Mouse (Mus musculus): ENCODE data around the gene Prune1. TPM values are rescaled to one million over a fixed set of nuclear protein-coding genes. Genes with fewer than 3 reads are reported as not detected.

Gene Prune1
- total and polyA plus RNA-seq, 3 experiments, result 28.5 to 51.8 TPM; not detected in 1

DNA sequence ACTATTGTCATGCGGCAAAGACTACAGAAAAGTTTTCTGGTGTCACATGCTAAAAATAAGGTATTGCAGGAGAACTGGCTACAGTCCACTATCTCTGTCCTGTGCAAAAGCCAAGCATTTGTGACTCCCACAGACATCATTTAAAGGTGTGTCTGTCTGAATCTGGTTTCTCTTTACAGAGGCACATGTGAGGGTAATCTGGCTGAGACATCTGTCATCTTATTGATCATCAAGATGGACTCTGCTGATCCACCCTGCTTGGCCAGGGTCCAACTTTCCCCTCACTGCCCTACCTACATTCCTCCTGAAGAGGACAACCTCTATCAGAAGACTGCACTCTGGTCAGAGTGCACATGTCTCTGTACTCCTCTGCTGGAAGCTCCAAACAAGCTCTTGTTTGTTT is 4.7 kb downstream of the Prune1 start:
- TF ChIP-seq TAL1 (IDR thresholded peaks at IDR 0.05; ENCODE audit: low read length) (peak; percentile 52; the same call in 1 of the 2 replicates), GATA1 (IDR thresholded peaks at IDR 0.05; ENCODE audit: low read depth, low read length) (peak; percentile 80), KAT2A (conservative IDR thresholded peaks at IDR 0.05; ENCODE audit: low read depth, low read length) (no peak)
- peaks cover 35 to 54% of the 10 kb centered on the region in 2 experiments for H3K4me1 ChIP-seq (ENCODE audit: control insufficient read depth in 1 of 2, insufficient read depth in 2 of 2, low read length in 2 of 2)

DNA sequence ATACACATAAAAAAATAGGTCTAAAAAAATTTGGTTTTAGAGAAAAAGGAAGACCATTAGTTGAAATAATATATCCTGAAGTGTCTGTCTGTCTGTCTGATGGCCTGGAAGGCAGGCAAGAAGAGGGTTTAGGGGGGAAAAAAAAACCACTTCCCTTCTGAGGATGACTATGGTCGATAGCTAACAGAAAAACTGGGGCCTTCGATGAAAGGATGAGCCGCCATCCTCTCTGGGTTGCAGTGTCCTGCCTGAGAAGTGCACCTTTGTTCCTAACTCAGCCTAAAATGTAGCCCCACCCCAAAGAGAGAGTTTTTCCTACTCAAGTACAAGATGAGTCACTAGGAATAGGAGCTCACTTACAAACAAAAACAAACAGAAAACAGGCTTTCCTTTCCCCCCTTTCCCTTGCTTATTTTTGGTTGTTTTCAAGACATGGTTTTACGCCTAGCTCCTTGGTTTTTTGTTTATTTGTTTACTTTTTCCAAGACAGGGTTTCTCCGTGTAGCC is 5.4 kb downstream of the Prune1 start:
- no peaks in the 10 kb centered on the region for H3K9me3 ChIP-seq (replicated peaks; ENCODE audit: insufficient read depth, low read length)
- TF ChIP-seq TBP (IDR thresholded peaks at IDR 0.05; ENCODE audit: low read depth, low read length) (peak; percentile 42), NRF1 (IDR thresholded peaks at IDR 0.05; ENCODE audit: insufficient read depth, low read depth, low read length, poor library complexity, severe bottlenecking) (no peak), MXI1 (IDR thresholded peaks at IDR 0.05; ENCODE audit: low read depth, low read length) (no peak), POLR2A (IDR thresholded peaks at IDR 0.05; ENCODE audit: control insufficient read depth in 1 of 2, insufficient read depth in 1 of 2, low read depth in 1 of 2, low read length in 2 of 2, poor library complexity in 1 of 2) (no peak), ZNF384 (IDR thresholded peaks at IDR 0.05; ENCODE audit: low read depth, low read length) (no peak), GABPA (IDR thresholded peaks at IDR 0.05; ENCODE audit: low read depth, low read length) (no peak), POLR2AphosphoS2 (IDR thresholded peaks at IDR 0.05; ENCODE audit: low read length) (no peak)
- H3K4me3 ChIP-seq (ENCODE audit: control insufficient read depth in 1 of 2, insufficient read depth in 1 of 2, low read depth in 2 of 2, low read length in 2 of 2), result no peak overlapping the region
- peak; percentile 80 for DNase-seq (ENCODE audit: low read depth, low spot score)
- peaks cover 35 to 54% of the 10 kb centered on the region in 2 experiments for H3K4me1 ChIP-seq (ENCODE audit: control insufficient read depth in 1 of 2, insufficient read depth in 2 of 2, low read length in 2 of 2)
- peak overlapping the region; percentile 32; the same call in 1 of the 2 replicates for H3K9ac ChIP-seq (ENCODE audit: control insufficient read depth, low read depth, low read length, poor library complexity, severe bottlenecking)
- H3K36me3 ChIP-seq (ENCODE audit: control insufficient read depth in 1 of 2, insufficient read depth in 2 of 2, low read length in 2 of 2), result peaks cover 1 to 46% of the 10 kb centered on the region in 2 experiments; a peak in 3 of 4 replicates
- no peaks in the 10 kb centered on the region for H3K27me3 ChIP-seq (ENCODE audit: control insufficient read depth in 1 of 2, insufficient read depth in 2 of 2, low read length in 2 of 2)
- peak overlapping the region; percentile 41 for H3K27ac ChIP-seq (ENCODE audit: control insufficient read depth, low read depth, low read length)
- peaks cover 21% of the 10 kb centered on the region for H3K79me2 ChIP-seq (ENCODE audit: control insufficient read depth, insufficient read depth, low read length, poor library complexity)

More for the DNA sequence above, 4.7 kb downstream of the Prune1 start:
- H3K4me3 ChIP-seq (ENCODE audit: control insufficient read depth in 1 of 2, insufficient read depth in 1 of 2, low read depth in 2 of 2, low read length in 2 of 2), result no peak overlapping the region
- H3K9me3 ChIP-seq (replicated peaks; ENCODE audit: insufficient read depth, low read length), result no peaks in the 10 kb centered on the region
- H3K79me2 ChIP-seq (ENCODE audit: control insufficient read depth, insufficient read depth, low read length, poor library complexity), result peaks cover 21% of the 10 kb centered on the region
- no peak overlapping the region for H3K9ac ChIP-seq (ENCODE audit: control insufficient read depth, low read depth, low read length, poor library complexity, severe bottlenecking)
- peak overlapping the region; percentile 41 for H3K27ac ChIP-seq (ENCODE audit: control insufficient read depth, low read depth, low read length)
- H3K27me3 ChIP-seq (ENCODE audit: control insufficient read depth in 1 of 2, insufficient read depth in 2 of 2, low read length in 2 of 2), result no peaks in the 10 kb centered on the region
- peak; percentile 68 for DNase-seq (ENCODE audit: low read depth, low spot score)
- H3K36me3 ChIP-seq (ENCODE audit: control insufficient read depth in 1 of 2, insufficient read depth in 2 of 2, low read length in 2 of 2), result peaks cover 1 to 46% of the 10 kb centered on the region in 2 experiments; a peak in 3 of 4 replicates

DNA sequence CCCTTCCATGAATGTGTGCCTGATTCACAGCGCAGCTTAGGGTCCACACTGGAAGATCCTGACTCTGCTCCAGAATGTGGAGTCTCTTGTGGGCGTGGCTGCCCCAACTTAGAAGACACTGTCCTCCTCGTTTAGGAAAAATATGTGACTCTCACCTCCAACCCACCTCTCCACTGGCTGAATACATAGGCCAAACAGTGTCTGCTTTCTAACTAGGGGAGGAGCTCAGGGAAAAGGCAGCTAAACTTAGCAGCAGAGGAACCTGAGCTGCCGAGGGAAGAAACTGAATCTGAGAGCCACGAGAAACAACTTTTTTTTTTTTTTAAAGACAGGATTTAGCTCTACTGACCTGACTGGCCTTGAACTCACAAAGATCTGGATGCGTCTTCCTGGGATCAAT is 6.7 kb downstream of the Prune1 start:
- no peak overlapping the region for H3K27ac ChIP-seq (ENCODE audit: control insufficient read depth, low read depth, low read length)
- no peak overlapping the region for H3K4me3 ChIP-seq (ENCODE audit: control insufficient read depth in 1 of 2, insufficient read depth in 1 of 2, low read depth in 2 of 2, low read length in 2 of 2)
- TF ChIP-seq GABPA (IDR thresholded peaks at IDR 0.05; ENCODE audit: low read depth, low read length) (no peak), TCF12 (IDR thresholded peaks at IDR 0.05; ENCODE audit: low read depth, low read length) (no peak), ETS1 (IDR thresholded peaks at IDR 0.05; ENCODE audit: low read depth, low read length) (no peak), JUND (IDR thresholded peaks at IDR 0.05; ENCODE audit: low read depth, low read length) (no peak), ZMIZ1 (IDR thresholded peaks at IDR 0.05; ENCODE audit: low read depth, low read length) (no peak), ELF1 (IDR thresholded peaks at IDR 0.05; ENCODE audit: low read depth, low read length) (no peak), E2F4 (IDR thresholded peaks at IDR 0.05; ENCODE audit: borderline replicate concordance, low read depth, low read length) (no peak), MYC (IDR thresholded peaks at IDR 0.05; ENCODE audit: low read depth, low read length) (no peak), POLR2AphosphoS5 (IDR thresholded peaks at IDR 0.05; ENCODE audit: borderline replicate concordance, low read depth, low read length) (no peak), ZNF384 (IDR thresholded peaks at IDR 0.05; ENCODE audit: low read depth, low read length) (no peak), EP300 (IDR thresholded peaks at IDR 0.05; ENCODE audit: low read depth in 1 of 2, low read length in 2 of 2) (no peak), POLR2AphosphoS2 (IDR thresholded peaks at IDR 0.05; ENCODE audit: low read length) (no peak), GATA1 (IDR thresholded peaks at IDR 0.05; ENCODE audit: low read depth, low read length) (no peak), MAFK (IDR thresholded peaks at IDR 0.05; ENCODE audit: borderline replicate concordance, low read depth, low read length) (no peak), MAZ (IDR thresholded peaks at IDR 0.05; ENCODE audit: low read depth, low read length) (no peak), CHD1 (IDR thresholded peaks at IDR 0.05; ENCODE audit: low read depth, low read length) (no peak)
- peaks cover 12% of the 10 kb centered on the region; the same call in 1 of the 2 replicates for H3K79me2 ChIP-seq (ENCODE audit: control insufficient read depth, insufficient read depth, low read length, poor library complexity)
- H3K27me3 ChIP-seq (ENCODE audit: control insufficient read depth in 1 of 2, insufficient read depth in 2 of 2, low read length in 2 of 2), result no peaks in the 10 kb centered on the region
- no peaks in the 10 kb centered on the region for H3K9me3 ChIP-seq (replicated peaks; ENCODE audit: insufficient read depth, low read length)
- H3K9ac ChIP-seq (ENCODE audit: control insufficient read depth, low read depth, low read length, poor library complexity, severe bottlenecking), result no peak overlapping the region
- DNase-seq (ENCODE audit: low read depth, low spot score), result no peak
- peaks cover 28 to 49% of the 10 kb centered on the region in 2 experiments for H3K4me1 ChIP-seq (ENCODE audit: control insufficient read depth in 1 of 2, insufficient read depth in 2 of 2, low read length in 2 of 2)
- H3K36me3 ChIP-seq (ENCODE audit: control insufficient read depth in 1 of 2, insufficient read depth in 2 of 2, low read length in 2 of 2), result peaks cover 1 to 42% of the 10 kb centered on the region in 2 experiments; a peak in 3 of 4 replicates
